Mouse (Mus musculus): ENCODE data around the gene Clasp1. TPM values are rescaled to one million over a fixed set of nuclear protein-coding genes. Genes with fewer than 3 reads are reported as not detected.

Clasp1 gene
- polyA plus RNA-seq, 1 experiment from 2014 or later = 131 TPM

GRCm38 (mm10) chr1:118622857-118623256, 234.0 kb downstream of the Clasp1 start:
- no peaks in the 10 kb centered on the region for H3K36me3 ChIP-seq
- H3K4me3 ChIP-seq = no peak overlapping the region
- H3K4me1 ChIP-seq = peaks cover 6% of the 10 kb centered on the region
- no peak overlapping the region for H3K4me2 ChIP-seq (replicated peaks)
- ATAC-seq (replicated peaks) = no peak
- 60% methylated on average over 3 of the region's 3 CpGs for WGBS
- peaks cover 4% of the 10 kb centered on the region; the same call in 1 of the 2 replicates for H3K27me3 ChIP-seq
- H3K9me3 ChIP-seq = no peaks in the 10 kb centered on the region
- H3K27ac ChIP-seq (replicated peaks) = no peak overlapping the region
- H3K9ac ChIP-seq (replicated peaks) = no peak overlapping the region

- H3K4me2 ChIP-seq (replicated peaks) = no peak overlapping the region
- no peak overlapping the region for H3K9ac ChIP-seq (replicated peaks)
- no peak overlapping the region for H3K27ac ChIP-seq (replicated peaks)
- ATAC-seq (replicated peaks) = no peak
- H3K4me3 ChIP-seq = no peak overlapping the region
- H3K36me3 ChIP-seq = no peaks in the 10 kb centered on the region
- no peaks in the 10 kb centered on the region for H3K9me3 ChIP-seq
- H3K4me1 ChIP-seq = peaks cover 12% of the 10 kb centered on the region
- H3K27me3 ChIP-seq = peaks cover 5% of the 10 kb centered on the region; the same call in 1 of the 2 replicates
- WGBS = 27% methylated on average over 6 of the region's 6 CpGs
Measured at GRCm38 (mm10) chr1:118625461-118625860, 236.6 kb downstream of the Clasp1 start.

DNA sequence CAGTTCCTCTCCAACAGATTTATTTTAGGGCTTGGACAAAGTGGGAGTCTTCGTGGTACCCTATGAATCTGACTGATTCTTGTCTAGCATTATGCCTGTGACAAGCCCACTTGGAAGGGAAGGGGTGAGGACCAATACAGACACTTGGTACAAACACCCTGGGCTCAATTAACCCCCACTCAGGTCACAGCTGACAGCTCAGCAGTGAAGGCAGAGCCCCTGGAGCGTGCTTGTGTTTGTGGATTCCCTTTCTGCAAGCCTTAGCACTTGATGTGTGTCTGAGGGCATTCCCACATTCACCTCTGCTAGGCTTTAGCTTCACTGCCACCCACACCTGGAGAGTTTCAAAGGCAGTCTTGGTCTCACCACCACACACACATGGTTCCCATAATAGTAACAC, 237.1 kb downstream of the Clasp1 start:
- H3K4me3 ChIP-seq = no peak overlapping the region
- WGBS = 65% methylated on average over 2 of the region's 2 CpGs
- no peak overlapping the region for H3K9ac ChIP-seq (replicated peaks)
- no peak overlapping the region for H3K27ac ChIP-seq (replicated peaks)
- H3K4me2 ChIP-seq (replicated peaks) = no peak overlapping the region
- no peaks in the 10 kb centered on the region for H3K36me3 ChIP-seq
- peaks cover 5% of the 10 kb centered on the region; the same call in 1 of the 2 replicates for H3K27me3 ChIP-seq
- no peaks in the 10 kb centered on the region for H3K9me3 ChIP-seq
- ATAC-seq (replicated peaks) = no peak
- H3K4me1 ChIP-seq = peaks cover 12% of the 10 kb centered on the region

- peaks cover 5% of the 10 kb centered on the region; the same call in 1 of the 2 replicates for H3K27me3 ChIP-seq
- H3K36me3 ChIP-seq = no peaks in the 10 kb centered on the region
- H3K9ac ChIP-seq (replicated peaks) = no peak overlapping the region
- no peak overlapping the region for H3K4me2 ChIP-seq (replicated peaks)
- H3K4me1 ChIP-seq = peaks cover 12% of the 10 kb centered on the region
- no peak overlapping the region for H3K27ac ChIP-seq (replicated peaks)
- no peaks in the 10 kb centered on the region for H3K9me3 ChIP-seq
- H3K4me3 ChIP-seq = no peak overlapping the region
- no peak for ATAC-seq (replicated peaks)
- 81% methylated on average over 2 of the region's 2 CpGs for WGBS
Measured at GRCm38 (mm10) chr1:118626452-118626851, 237.6 kb downstream of the Clasp1 start.

- WGBS = under 1% methylated on average over 48 of the region's 48 CpGs
- Histone ChIP-seq H3K4me2 (replicated peaks) (peak within 1 kb of the TSS; percentile 87), H3K9ac (replicated peaks) (peak within 1 kb of the TSS; percentile 34), H3K4me1 (peaks cover 12% of the 10 kb centered on the region), H3K9me3 (no peaks in the 10 kb centered on the region), H3K27ac (replicated peaks) (no peak within 1 kb of the TSS), H3K36me3 (no peaks in the 10 kb centered on the region), H3K4me3 (peak within 1 kb of the TSS; percentile 51), H3K27me3 (peaks cover 5% of the 10 kb centered on the region; the same call in 1 of the 2 replicates)
- ATAC-seq (replicated peaks) = peak; percentile 87
Measured at GRCm38 (mm10) chr1:118627781-118628464, 239.1 kb downstream of the Clasp1 start, which contains the start of gene Tfcp2l1. Gene Tfcp2l1 (plus strand): TSS chr1:118627945.

- Histone ChIP-seq H3K9ac (replicated peaks) (no peak overlapping the region), H3K36me3 (no peaks in the 10 kb centered on the region), H3K27me3 (no peaks in the 10 kb centered on the region), H3K4me3 (no peak overlapping the region), H3K4me2 (replicated peaks) (no peak overlapping the region), H3K4me1 (no peaks in the 10 kb centered on the region), H3K9me3 (no peaks in the 10 kb centered on the region), H3K27ac (replicated peaks) (no peak overlapping the region)
- ATAC-seq (replicated peaks) = no peak
- 83% methylated on average over 4 of the region's 4 CpGs for WGBS
Measured at GRCm38 (mm10) chr1:118633415-118633980, 244.6 kb downstream of the Clasp1 start.

GRCm38 (mm10) chr1:118642296-118642999, 253.6 kb downstream of the Clasp1 start:
- Histone ChIP-seq H3K27me3 (no peaks in the 10 kb centered on the region), H3K4me1 (no peaks in the 10 kb centered on the region), H3K9me3 (no peaks in the 10 kb centered on the region), H3K36me3 (no peaks in the 10 kb centered on the region), H3K9ac (replicated peaks) (no peak overlapping the region), H3K4me3 (no peak overlapping the region), H3K27ac (replicated peaks) (no peak overlapping the region), H3K4me2 (replicated peaks) (no peak overlapping the region)
- 78% methylated on average over 2 of the region's 2 CpGs for WGBS
- no peak for ATAC-seq (replicated peaks)

GRCm38 (mm10) chr1:118643138-118643979, 254.5 kb downstream of the Clasp1 start:
- Histone ChIP-seq H3K9me3 (no peaks in the 10 kb centered on the region), H3K4me1 (no peaks in the 10 kb centered on the region), H3K4me2 (replicated peaks) (no peak overlapping the region), H3K36me3 (no peaks in the 10 kb centered on the region), H3K27me3 (no peaks in the 10 kb centered on the region), H3K27ac (replicated peaks) (no peak overlapping the region), H3K9ac (replicated peaks) (no peak overlapping the region), H3K4me3 (no peak overlapping the region)
- ATAC-seq (replicated peaks) = no peak
- WGBS = 54% methylated on average over 9 of the region's 9 CpGs

DNA sequence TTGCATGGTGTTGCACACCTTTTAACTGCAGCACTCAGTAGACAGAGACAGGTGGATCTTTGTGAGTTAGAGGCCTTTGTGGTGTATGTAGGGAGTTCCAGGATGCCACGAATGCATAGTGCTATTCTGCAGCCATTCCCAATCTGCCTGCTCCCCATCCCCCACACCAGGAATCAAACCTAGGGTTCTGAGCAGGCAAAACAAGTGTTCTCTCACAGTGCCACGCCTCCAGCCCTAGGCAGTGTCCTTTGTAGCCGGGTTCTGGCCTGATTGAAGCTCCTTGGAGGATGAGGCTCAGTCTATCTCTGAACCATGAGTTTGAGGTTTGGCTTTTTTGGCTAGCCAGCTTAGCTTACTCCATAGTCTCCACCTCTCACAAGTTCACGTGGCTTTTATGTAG, 256.8 kb downstream of the Clasp1 start:
- Histone ChIP-seq H3K36me3 (no peaks in the 10 kb centered on the region), H3K27ac (replicated peaks) (no peak overlapping the region), H3K4me1 (peaks cover 10% of the 10 kb centered on the region; the same call in 1 of the 2 replicates), H3K4me3 (no peak overlapping the region), H3K4me2 (replicated peaks) (no peak overlapping the region), H3K27me3 (no peaks in the 10 kb centered on the region), H3K9me3 (no peaks in the 10 kb centered on the region), H3K9ac (replicated peaks) (no peak overlapping the region)
- no peak for ATAC-seq (replicated peaks)
- 64% methylated on average over 4 of the region's 4 CpGs for WGBS

GRCm38 (mm10) chr1:118648015-118648414, 259.2 kb downstream of the Clasp1 start:
- ATAC-seq (replicated peaks) = no peak
- no peaks in the 10 kb centered on the region for H3K9me3 ChIP-seq
- no peak overlapping the region for H3K4me3 ChIP-seq
- H3K27me3 ChIP-seq = no peaks in the 10 kb centered on the region
- H3K36me3 ChIP-seq = no peaks in the 10 kb centered on the region
- H3K4me1 ChIP-seq = peaks cover 15% of the 10 kb centered on the region; the same call in 1 of the 2 replicates
- no peak overlapping the region for H3K27ac ChIP-seq (replicated peaks)
- no peak overlapping the region for H3K9ac ChIP-seq (replicated peaks)
- 36% methylated on average over 3 of the region's 3 CpGs for WGBS
- H3K4me2 ChIP-seq (replicated peaks) = no peak overlapping the region

GRCm38 (mm10) chr1:118649933-118650770, 261.3 kb downstream of the Clasp1 start:
- Histone ChIP-seq H3K4me1 (peaks cover 15% of the 10 kb centered on the region; the same call in 1 of the 2 replicates), H3K9ac (replicated peaks) (no peak overlapping the region), H3K4me2 (replicated peaks) (no peak overlapping the region), H3K27ac (replicated peaks) (0 out of 2 replicates have a peak overlapping the region, but pooled peaks have one; percentile 11), H3K36me3 (no peaks in the 10 kb centered on the region), H3K27me3 (no peaks in the 10 kb centered on the region), H3K9me3 (no peaks in the 10 kb centered on the region), H3K4me3 (no peak overlapping the region)
- 66% methylated on average over 9 of the region's 9 CpGs for WGBS
- ATAC-seq (replicated peaks) = peak; percentile 38
